Mouse (Mus musculus) gastrocnemius, postnatal 4 days (tissue): ENCODE measurements around the gene Cd82. TPM values are rescaled to one million over a fixed set of nuclear protein-coding genes. Genes with fewer than 3 reads are reported as not detected.
A peak's percentile ranks its signal among the peaks of the same experiment; 100 is the strongest.

Source experiments
- DNase-seq, 2 experiments: peaks; one replicate each; pipeline ENCODE4 v3.0.0; 2021 to 2022; ENCODE audit warnings: low spot score in 2 of 2, mixed read lengths in 2 of 2
- total RNA-seq, 2 experiments: library from RNA; stranded (reverse); gene quantifications; 2 replicates each; pipeline ENCODE4 v1.2.3; 2021

Gene Cd82
- total RNA-seq, 2 experiments from 2014 or later: 57.8 to 58.8 TPM

GRCm38 (mm10) chr2:93416874-93417709 lies 45.8 kb downstream of the Cd82 start:
- no peak for DNase-seq

- peak in 1 of 2 experiments; percentile 44 for DNase-seq
Measured at GRCm38 (mm10) chr2:93415281-93415680, 47.7 kb downstream of the Cd82 start.

- no peak for DNase-seq
Measured at GRCm38 (mm10) chr2:93414163-93414562, 48.8 kb downstream of the Cd82 start.

GRCm38 (mm10) chr2:93413367-93414014 lies 49.4 kb downstream of the Cd82 start:
- DNase-seq: peak in 1 of 2 experiments; percentile 56

GRCm38 (mm10) chr2:93412101-93412500 lies 50.8 kb downstream of the Cd82 start:
- no peak for DNase-seq

GRCm38 (mm10) chr2:93410899-93411570 lies 51.9 kb downstream of the Cd82 start:
- DNase-seq: no peak

GRCm38 (mm10) chr2:93405017-93405425 lies 57.9 kb downstream of the Cd82 start:
- DNase-seq: no peak

- no peak for DNase-seq
Measured at GRCm38 (mm10) chr2:93404169-93404568, 58.8 kb downstream of the Cd82 start.

- no peak for DNase-seq
Measured at GRCm38 (mm10) chr2:93403267-93403666, 59.7 kb downstream of the Cd82 start.

- no peak for DNase-seq
Measured at GRCm38 (mm10) chr2:93391198-93391597, 71.7 kb downstream of the Cd82 start.

GRCm38 (mm10) chr2:93390170-93390926 lies 72.6 kb downstream of the Cd82 start:
- DNase-seq: no peak

GRCm38 (mm10) chr2:93386958-93387357 lies 76.0 kb downstream of the Cd82 start:
- DNase-seq: no peak

- no peak for DNase-seq
Measured at GRCm38 (mm10) chr2:93383831-93384230, 79.1 kb downstream of the Cd82 start.

GRCm38 (mm10) chr2:93380680-93381089 lies 82.3 kb downstream of the Cd82 start:
- DNase-seq: no peak

GRCm38 (mm10) chr2:93377797-93378196 lies 85.1 kb downstream of the Cd82 start:
- no peak for DNase-seq

GRCm38 (mm10) chr2:93377157-93377556 lies 85.8 kb downstream of the Cd82 start:
- DNase-seq: no peak

GRCm38 (mm10) chr2:93372872-93373271 lies 90.1 kb downstream of the Cd82 start:
- DNase-seq: no peak

- no peak for DNase-seq
Measured at GRCm38 (mm10) chr2:93372097-93372571, 90.8 kb downstream of the Cd82 start.
